Mouse (Mus musculus) liver, embryonic 13.5 days (tissue): ENCODE data around the gene Timm23. TPM values are rescaled to one million over a fixed set of nuclear protein-coding genes. Genes with fewer than 3 reads are reported as not detected.

Experiments used
- ATAC-seq: fragments of 200-750 bp; cut with Nextera tagmentation; 2 replicates; pipeline ENCODE4 v1.8.0; 2017; ENCODE audit warnings: low read depth, mild to moderate bottlenecking, moderate number of reproducible peaks, moderate library complexity
- DNase-seq: peaks from one replicate; pipeline ENCODE4 v3.0.0; 2022
- H3K27ac ChIP-seq: fragments of 300-500 bp; sonication (generic); 2 replicates; pipeline ENCODE4 v1.5.1; 2015; ENCODE audit warnings: moderate library complexity, mild to moderate bottlenecking, inconsistent platforms
- H3K27me3 ChIP-seq: fragments of 300-500 bp; sonication (generic); 2 replicates; pipeline ENCODE4 v1.6.1; 2015; ENCODE audit warnings: mild to moderate bottlenecking, inconsistent platforms
- H3K36me3 ChIP-seq: fragments of 300-500 bp; sonication (generic); 2 replicates; pipeline ENCODE4 v1.6.1; 2015; ENCODE audit warnings: mild to moderate bottlenecking, inconsistent platforms
- H3K4me1 ChIP-seq: fragments of 300-500 bp; sonication (generic); replicated peaks from 2 replicates; pipeline ENCODE4 v1.6.1; 2015; ENCODE audit warnings: inconsistent platforms
- H3K4me2 ChIP-seq: fragments of 300-500 bp; sonication (generic); 2 replicates; pipeline ENCODE4 v1.6.1; 2015; ENCODE audit warnings: inconsistent platforms, mild to moderate bottlenecking, moderate library complexity
- H3K4me3 ChIP-seq: fragments of 300-500 bp; sonication (generic); replicated peaks from 2 replicates; pipeline ENCODE4 v1.5.1; 2015; ENCODE audit warnings: mild to moderate bottlenecking, inconsistent platforms
- H3K9ac ChIP-seq: fragments of 300-500 bp; sonication (generic); 2 replicates; pipeline ENCODE4 v1.6.1; 2015; ENCODE audit warnings: mild to moderate bottlenecking, inconsistent platforms
- H3K9me3 ChIP-seq: fragments of 300-500 bp; sonication (generic); replicated peaks from 2 replicates; pipeline ENCODE4 v1.6.1; 2016; ENCODE audit warnings: inconsistent platforms
- WGBS: fragments of 180-500 bp; shearing (Covaris S2); methylation state at CpG from one replicate; pipeline ENCODE4 v1.1.7; 2015; ENCODE audit not compliant: insufficient replicate concordance; 5-methylcytosine and 5-hydroxymethylcytosine counted together
- polyA plus RNA-seq: library from polyadenylated mRNA; unstranded; fragments of >200 nt; fragmentation: Nextera tagmentation; extraction: Ambion mirVana; gene quantifications from 2 replicates; pipeline ENCODE4 v1.2.1, GENCODE M21; 2015

Gene Timm23
- polyA plus RNA-seq, 1 experiment from 2014 or later = 266 TPM

DNA sequence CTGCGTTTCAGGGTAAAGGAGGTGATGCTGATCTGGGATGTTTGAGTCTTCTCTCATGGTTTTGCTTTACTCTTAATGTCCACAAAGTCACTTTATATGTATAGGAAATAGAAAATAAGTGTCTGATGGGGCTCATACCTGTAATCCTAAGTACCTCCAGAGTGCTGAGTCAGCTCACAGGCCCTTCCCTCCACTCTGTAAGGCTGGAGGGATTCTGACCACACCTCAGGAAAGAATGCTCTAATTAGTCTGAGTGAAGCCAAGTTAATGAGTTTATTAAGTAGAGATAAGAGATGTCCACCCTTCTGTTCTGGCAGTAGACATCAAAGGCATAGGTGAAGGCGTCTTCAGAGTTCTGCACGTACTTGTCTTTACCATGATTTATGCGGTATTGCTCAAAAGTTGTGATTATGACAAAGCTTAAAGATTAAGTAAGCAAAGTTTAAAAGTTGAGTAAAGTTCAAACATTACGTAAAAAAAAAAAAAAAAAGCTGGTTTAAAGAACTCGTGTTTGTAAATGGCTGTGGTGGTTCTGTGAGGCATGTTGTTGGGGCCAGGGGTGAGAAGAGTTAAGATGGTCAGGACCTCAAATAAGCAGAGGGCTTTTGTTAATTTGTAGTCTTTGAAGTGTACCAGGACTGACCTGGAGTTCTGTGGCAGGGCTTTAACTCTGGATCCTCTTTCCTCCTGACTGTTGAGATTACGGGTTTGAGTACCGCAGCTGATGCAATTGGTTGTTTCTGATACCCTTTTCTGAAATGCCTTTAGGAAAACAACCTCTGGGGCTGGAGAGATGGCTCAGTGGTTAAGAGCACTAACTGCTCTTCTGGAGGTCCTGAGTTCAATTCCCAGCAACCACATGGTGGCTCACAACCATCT is 37.3 kb downstream of the Timm23 start:
- Histone ChIP-seq H3K27me3 (no peaks in the 10 kb centered on the region), H3K36me3 (0 out of 2 replicates have a peak, but pooled peaks cover 6% of the 10 kb centered on the region), H3K4me3 (peak overlapping the region; percentile 70; the same call in 1 of the 2 replicates), H3K9me3 (no peaks in the 10 kb centered on the region), H3K4me1 (peaks cover 87% of the 10 kb centered on the region), H3K27ac (peak overlapping the region; percentile 98), H3K4me2 (peak overlapping the region; percentile 80), H3K9ac (peak overlapping the region; percentile 77)
- ATAC-seq (no peak), DNase-seq (no peak)
- WGBS = 47% methylated on average over 8 of the region's 8 CpGs

DNA sequence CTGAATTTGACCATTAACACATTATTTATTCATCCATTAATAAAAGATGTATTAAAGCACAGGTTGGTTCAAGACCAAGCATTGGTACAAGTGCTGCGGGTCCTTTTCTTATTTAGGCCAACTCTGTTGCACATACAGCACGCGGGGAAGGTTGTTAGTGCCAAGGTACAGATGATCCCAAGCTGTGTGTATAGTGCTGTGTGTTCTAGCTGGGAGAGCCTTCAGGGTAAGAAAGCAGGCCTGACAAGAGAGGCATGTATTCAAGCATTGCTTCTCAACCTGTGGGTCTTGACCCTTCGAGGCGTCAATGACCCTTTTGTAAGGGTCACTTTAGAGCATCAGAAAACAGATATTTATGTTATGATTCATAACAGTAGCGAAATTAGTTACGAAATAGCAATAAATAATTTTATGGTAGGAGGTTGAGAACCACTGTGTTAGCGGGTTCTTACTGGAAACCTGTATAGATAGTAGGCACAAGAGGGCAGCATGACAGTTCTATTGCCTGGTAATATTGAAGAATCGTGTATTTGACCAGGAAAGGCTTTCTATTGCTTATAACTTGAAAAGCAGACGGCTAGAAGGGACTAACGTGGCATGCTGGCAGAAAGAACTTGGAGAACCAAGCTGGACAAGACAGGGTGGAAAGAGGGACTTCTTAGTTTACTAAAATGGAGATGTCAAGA is 38.4 kb downstream of the Timm23 start:
- Histone ChIP-seq H3K9me3 (no peaks in the 10 kb centered on the region), H3K27me3 (no peaks in the 10 kb centered on the region), H3K36me3 (0 out of 2 replicates have a peak, but pooled peaks cover 6% of the 10 kb centered on the region), H3K4me1 (peaks cover 88% of the 10 kb centered on the region), H3K4me3 (0 out of 2 replicates have a peak overlapping the region, but pooled peaks have one; percentile 70), H3K27ac (peak overlapping the region; percentile 98), H3K9ac (peak overlapping the region; percentile 77), H3K4me2 (peak overlapping the region; percentile 80)
- WGBS = 78% methylated on average over 11 of the region's 11 CpGs
- DNase-seq = no peak
- no peak for ATAC-seq

DNA sequence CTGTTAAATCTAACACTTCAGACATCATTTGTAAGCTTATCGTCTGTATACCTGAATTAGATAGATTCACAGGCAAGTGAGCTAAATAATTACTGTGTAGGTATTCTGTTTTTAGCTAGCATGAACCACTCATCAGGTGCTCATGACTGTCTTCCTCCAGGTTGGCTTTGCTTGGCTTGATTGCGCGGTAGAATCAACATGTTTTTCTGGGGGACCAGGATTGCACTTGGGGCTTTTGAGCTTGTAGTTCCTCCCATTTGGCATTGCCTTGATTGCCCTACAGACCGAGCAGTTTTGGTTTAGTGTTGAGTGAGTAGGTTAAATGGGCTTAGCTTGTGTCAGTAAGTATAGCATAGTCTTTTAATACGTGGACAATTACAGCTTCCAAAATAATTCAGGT is 39.5 kb downstream of the Timm23 start:
- Histone ChIP-seq H3K9ac (peak overlapping the region; percentile 96), H3K4me2 (peak overlapping the region; percentile 79), H3K4me3 (peak overlapping the region; percentile 89; the same call in 1 of the 2 replicates), H3K4me1 (peaks cover 76% of the 10 kb centered on the region), H3K27ac (peak overlapping the region; percentile 98), H3K9me3 (no peaks in the 10 kb centered on the region), H3K36me3 (0 out of 2 replicates have a peak, but pooled peaks cover 6% of the 10 kb centered on the region), H3K27me3 (no peaks in the 10 kb centered on the region)
- ATAC-seq (no peak), DNase-seq (no peak)
- 84% methylated on average over 5 of the region's 5 CpGs for whole genome bisulfite sequencing

DNA sequence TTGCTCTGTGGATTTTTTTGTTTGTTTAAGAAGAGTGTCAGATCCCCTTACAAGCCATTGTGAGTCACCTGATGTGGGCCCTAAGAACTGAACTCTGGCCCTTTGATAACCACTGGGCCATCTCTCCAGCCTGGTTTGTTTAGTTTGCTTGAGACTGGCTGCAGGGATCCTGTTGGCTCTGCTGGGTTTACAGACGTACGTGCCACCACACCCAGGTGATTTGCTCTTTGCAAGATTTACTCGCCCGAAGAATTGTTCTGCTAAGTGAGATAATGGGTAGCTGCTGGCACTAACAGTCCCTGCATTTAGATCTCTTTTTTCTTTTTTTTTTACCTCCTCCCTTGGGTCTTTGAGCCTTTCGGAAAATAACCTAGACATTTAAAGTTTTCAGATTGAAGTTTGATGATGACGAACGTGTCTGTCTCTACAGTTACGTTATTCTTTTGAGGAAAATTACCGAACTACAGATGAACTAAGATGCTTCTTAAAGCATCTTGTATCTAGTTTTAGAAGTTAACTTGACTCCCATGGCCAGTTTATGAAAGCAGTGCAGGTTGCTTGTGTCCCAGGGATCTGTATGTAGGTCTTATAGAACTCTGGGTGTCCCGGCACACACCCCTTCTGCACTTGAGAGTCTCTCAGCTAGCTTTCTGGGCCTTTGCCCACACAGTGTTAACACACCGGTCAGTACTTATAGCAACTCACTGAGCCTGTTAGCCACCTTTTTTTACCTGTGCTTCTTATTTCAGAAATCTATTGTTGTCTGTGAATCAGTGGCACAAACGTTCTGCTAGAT is 40.4 kb downstream of the Timm23 start:
- peak overlapping the region; percentile 98 for H3K27ac ChIP-seq
- DNase-seq (peak; percentile 59), ATAC-seq (0 out of 2 replicates have a peak, but pooled peaks have one; percentile 11)
- peak overlapping the region; percentile 89 for H3K4me3 ChIP-seq
- H3K36me3 ChIP-seq = 0 out of 2 replicates have a peak, but pooled peaks cover 6% of the 10 kb centered on the region
- peak overlapping the region; percentile 79 for H3K4me2 ChIP-seq
- no peaks in the 10 kb centered on the region for H3K27me3 ChIP-seq
- no peaks in the 10 kb centered on the region for H3K9me3 ChIP-seq
- WGBS = 50% methylated on average over 12 of the region's 12 CpGs
- peak overlapping the region; percentile 96 for H3K9ac ChIP-seq
- H3K4me1 ChIP-seq = peaks cover 68% of the 10 kb centered on the region

DNA sequence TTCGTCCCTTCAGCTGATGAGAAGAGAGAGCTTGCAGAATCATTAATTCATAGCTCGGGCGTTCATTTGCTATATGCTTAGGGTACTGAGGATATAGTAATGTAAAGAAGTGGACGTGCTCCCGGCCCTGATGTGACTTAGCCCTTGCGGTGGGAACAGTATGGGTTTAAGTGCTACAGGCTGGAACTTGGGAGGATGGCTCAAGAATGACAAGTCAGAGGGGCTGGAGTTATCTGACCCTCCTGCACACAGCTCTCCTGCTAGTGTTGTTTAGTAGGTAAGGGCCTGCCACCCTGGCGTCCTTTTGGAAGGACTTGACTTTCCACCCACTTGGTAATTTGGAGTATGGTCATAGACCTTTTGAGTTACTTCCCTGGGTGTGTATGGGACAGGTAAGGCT is 41.1 kb downstream of the Timm23 start:
- Histone ChIP-seq H3K27ac (peak overlapping the region; percentile 98), H3K4me1 (peaks cover 64% of the 10 kb centered on the region), H3K36me3 (0 out of 2 replicates have a peak, but pooled peaks cover 6% of the 10 kb centered on the region), H3K4me3 (peak overlapping the region; percentile 89), H3K27me3 (no peaks in the 10 kb centered on the region), H3K9me3 (no peaks in the 10 kb centered on the region), H3K9ac (peak overlapping the region; percentile 96), H3K4me2 (peak overlapping the region; percentile 79)
- WGBS = 10% methylated on average over 7 of the region's 7 CpGs
- peak; percentile 16; the same call in 1 of the 2 replicates for ATAC-seq
- no peak for DNase-seq

DNA sequence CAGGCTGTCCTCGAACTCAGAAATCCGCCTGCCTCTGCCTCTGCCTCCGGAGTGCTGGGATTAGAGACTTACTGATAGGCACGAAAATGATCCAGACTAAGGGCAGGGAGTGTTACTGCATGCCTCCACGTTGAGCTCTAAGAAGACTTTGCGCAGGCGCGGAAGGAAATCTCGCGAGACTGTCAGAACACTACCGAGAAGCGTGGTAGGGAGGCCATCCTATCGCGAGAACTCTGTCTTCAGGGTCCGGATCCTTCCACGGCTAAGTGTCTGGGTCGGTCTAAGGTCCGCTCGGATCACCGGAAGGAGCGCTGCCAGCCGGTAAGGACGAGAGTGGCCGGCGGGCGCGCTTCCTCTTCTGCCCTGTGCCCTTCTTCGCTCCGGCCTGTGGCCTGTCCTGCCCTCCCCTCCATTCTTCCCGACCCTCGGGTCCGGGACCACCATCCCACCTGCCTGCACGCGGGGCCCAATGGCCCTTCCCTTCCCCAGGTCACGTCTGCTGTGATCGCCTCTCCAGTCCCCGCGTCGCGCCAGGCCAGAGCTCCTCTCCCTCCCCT is 41.9 kb downstream of the Timm23 start, which contains the start of gene Ncoa4:
TSS of gene Ncoa4 (plus strand) at position 176 of the 557 bp plus-strand sequence.
- Histone ChIP-seq H3K4me2 (peak within 1 kb of the TSS; percentile 79), H3K9ac (peak within 1 kb of the TSS; percentile 96), H3K36me3 (0 out of 2 replicates have a peak, but pooled peaks cover 6% of the 10 kb centered on the region), H3K27ac (peak within 1 kb of the TSS; percentile 98), H3K27me3 (no peaks in the 10 kb centered on the region), H3K4me3 (peak within 1 kb of the TSS; percentile 89), H3K4me1 (peaks cover 56% of the 10 kb centered on the region), H3K9me3 (no peaks in the 10 kb centered on the region)
- DNase-seq (peak; percentile 98), ATAC-seq (peak; percentile 92)
- under 1% methylated on average over 40 of the region's 40 CpGs for WGBS

DNA sequence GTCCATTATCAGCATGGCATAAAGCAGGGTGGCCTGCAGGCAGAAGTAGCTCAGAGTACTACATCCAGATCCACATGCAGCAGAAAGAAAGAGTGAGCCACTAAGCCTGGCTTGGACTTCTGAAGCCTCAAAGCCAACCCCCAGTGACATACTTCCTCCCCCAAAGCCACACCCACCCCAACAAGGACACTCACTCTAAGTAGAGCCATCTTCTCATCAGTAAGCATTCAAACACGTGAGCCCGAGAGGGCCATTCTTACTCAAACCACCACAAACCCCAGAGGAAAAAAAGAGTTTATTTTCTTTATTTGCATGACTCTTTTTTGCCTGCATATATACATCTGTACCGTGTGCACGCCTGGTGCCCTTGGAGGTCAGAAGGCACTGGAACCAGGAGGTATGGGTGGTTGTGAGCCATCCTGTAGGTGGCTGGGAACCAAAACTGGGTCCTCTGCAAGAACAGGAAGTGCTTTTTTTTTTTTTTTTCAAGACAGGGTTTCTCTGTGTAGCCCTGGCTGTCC is 42.5 kb downstream of the Timm23 start:
- Histone ChIP-seq H3K4me1 (peaks cover 51% of the 10 kb centered on the region), H3K4me2 (peak overlapping the region; percentile 79), H3K9me3 (no peaks in the 10 kb centered on the region), H3K4me3 (peak overlapping the region; percentile 89), H3K9ac (peak overlapping the region; percentile 96), H3K27me3 (no peaks in the 10 kb centered on the region), H3K27ac (peak overlapping the region; percentile 98), H3K36me3 (0 out of 2 replicates have a peak, but pooled peaks cover 6% of the 10 kb centered on the region)
- 27% methylated on average over 4 of the region's 4 CpGs for WGBS
- ATAC-seq = peak; percentile 11
- DNase-seq = no peak

DNA sequence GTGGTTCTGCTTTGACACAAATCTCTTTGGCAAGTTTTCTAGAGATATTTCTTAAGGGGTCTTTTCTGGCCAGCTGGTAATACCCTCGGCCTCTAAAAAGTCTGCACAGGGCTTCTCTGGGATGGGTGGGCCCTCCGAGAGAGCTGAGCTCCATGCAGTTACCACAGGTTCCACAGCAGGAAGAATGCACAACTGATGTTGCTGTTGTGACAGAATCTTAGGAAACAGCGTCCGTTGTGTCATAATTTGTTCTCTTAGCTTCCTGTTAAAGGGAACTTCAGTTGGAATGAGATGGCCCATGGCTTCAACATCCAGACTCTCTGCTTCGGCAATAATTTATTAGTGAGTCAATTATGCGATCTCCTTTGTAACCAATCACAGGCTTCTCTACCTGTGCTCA is 46.9 kb downstream of the Timm23 start:
- no peaks in the 10 kb centered on the region for H3K9me3 ChIP-seq
- 75% methylated on average over 6 of the region's 6 CpGs for WGBS
- no peak overlapping the region for H3K4me3 ChIP-seq
- no peak overlapping the region for H3K9ac ChIP-seq
- H3K4me1 ChIP-seq = peaks cover 11% of the 10 kb centered on the region
- DNase-seq = no peak
- H3K27ac ChIP-seq = no peak overlapping the region
- H3K36me3 ChIP-seq = no peaks in the 10 kb centered on the region
- no peak overlapping the region for H3K4me2 ChIP-seq
- no peak for ATAC-seq
- H3K27me3 ChIP-seq = no peaks in the 10 kb centered on the region

DNA sequence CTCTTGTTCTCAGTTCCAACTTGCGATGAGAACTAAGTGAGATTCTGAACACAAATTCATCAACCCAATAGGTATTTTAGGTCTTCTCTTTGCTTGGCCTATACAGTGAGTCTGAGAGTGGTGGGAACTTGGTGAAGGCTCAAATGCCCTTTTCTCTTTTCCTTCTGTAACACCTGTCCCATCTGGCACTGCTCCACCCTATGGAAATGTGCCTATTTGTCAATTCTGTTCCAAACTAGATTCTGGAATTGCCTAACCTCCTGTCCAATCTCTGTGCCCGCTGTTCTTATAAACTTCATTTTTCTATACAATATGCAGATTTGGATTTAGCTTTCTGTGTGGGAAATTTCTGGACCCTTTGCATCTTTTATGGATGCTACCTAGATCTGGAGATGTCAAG is 48.5 kb downstream of the Timm23 start:
- ATAC-seq = no peak
- no peak overlapping the region for H3K9ac ChIP-seq
- H3K4me2 ChIP-seq = no peak overlapping the region
- H3K36me3 ChIP-seq = no peaks in the 10 kb centered on the region
- H3K27me3 ChIP-seq = no peaks in the 10 kb centered on the region
- WGBS = 79% methylated on average over 2 of the region's 2 CpGs
- no peak overlapping the region for H3K27ac ChIP-seq
- no peaks in the 10 kb centered on the region for H3K9me3 ChIP-seq
- no peak overlapping the region for H3K4me3 ChIP-seq
- H3K4me1 ChIP-seq = 0 out of 2 replicates have a peak, but pooled peaks cover 3% of the 10 kb centered on the region
- DNase-seq = no peak

DNA sequence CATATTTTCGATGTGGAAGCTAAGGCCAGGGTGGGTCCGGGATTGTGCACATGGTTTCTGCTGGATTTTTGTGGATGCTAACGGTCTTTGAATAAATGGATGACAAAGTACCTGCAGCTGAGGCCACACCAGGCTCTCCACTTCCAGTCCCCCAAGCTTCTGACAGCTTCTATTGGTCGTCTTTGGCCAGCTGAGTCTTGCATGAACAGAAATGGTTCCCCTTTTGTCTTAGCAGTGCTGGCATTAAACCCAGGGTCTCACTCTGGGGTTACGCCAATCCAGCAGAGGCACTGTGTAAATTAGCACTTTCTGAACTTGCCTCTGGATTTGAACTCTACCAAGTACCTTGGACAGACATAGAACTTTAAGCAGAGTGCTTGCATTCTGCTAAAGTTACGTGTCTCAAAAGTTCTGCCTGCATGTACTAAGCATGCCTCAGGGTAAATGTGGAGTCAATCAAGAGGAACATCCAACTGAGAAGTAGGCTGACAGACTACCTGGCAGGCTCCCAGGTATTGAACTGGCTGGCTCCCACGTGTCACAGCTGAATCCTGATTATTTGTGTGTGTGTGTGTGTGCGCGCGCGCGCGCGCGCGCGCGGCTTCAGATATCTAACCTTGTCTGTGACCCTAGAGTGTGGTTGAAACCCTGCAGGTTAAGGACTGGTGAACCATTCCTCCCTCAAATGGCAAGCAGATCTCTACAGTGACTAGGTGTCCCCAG is 49.3 kb downstream of the Timm23 start:
- 86% methylated on average over 18 of the region's 18 CpGs for WGBS
- H3K4me3 ChIP-seq = no peak overlapping the region
- no peak overlapping the region for H3K4me2 ChIP-seq
- no peaks in the 10 kb centered on the region for H3K36me3 ChIP-seq
- no peak overlapping the region for H3K27ac ChIP-seq
- ATAC-seq = no peak
- peaks cover 3% of the 10 kb centered on the region; the same call in 1 of the 2 replicates for H3K4me1 ChIP-seq
- no peak overlapping the region for H3K9ac ChIP-seq
- peaks cover 4% of the 10 kb centered on the region for H3K9me3 ChIP-seq
- H3K27me3 ChIP-seq = no peaks in the 10 kb centered on the region
- DNase-seq = no peak
